8 mouse cellular contexts compared by ENCODE assay signal in genomic region chr1:171815545-171816439, GRCm38 (mm10). TPM values are rescaled to one million over a fixed set of nuclear protein-coding genes. Genes with fewer than 3 reads are reported as not detected.
A peak's percentile ranks its signal among the peaks of the same experiment; 100 is the strongest.
DNase-seq lines count a peak whose midpoint lies in the region; ATAC-seq lines count a peak whose summit lies in the region.

No protein-coding gene starts in this region.

- WGBS in heart, embryonic 11.5 days (ENCODE audit: insufficient replicate concordance): 14% methylated on average over 8 of the region's 8 CpGs
- WGBS in hindbrain, embryonic 11.5 days: 12% methylated on average over 8 of the region's 8 CpGs
- WGBS in midbrain, embryonic 14.5 days: 13% methylated on average over 8 of the region's 8 CpGs

- H3K4me2 ChIP-seq in heart, embryonic 11.5 days: no peak overlapping the region
- H3K4me2 ChIP-seq in hindbrain, embryonic 11.5 days (replicated peaks; ENCODE audit: low read depth, low read length): no peak overlapping the region
- H3K4me2 ChIP-seq in midbrain, embryonic 14.5 days (ENCODE audit: low read length): no peak overlapping the region

- intact Hi-C loops in left cerebral cortex, postnatal 14 days (cut with DNase I): loop anchor here (5.0 kb wide), 1 partner anchor 187 kb away; no protein-coding TSS in a partner anchor

- ATAC-seq in heart, embryonic 11.5 days (replicated peaks; ENCODE audit: insufficient number of reproducible peaks, low FRiP score, low TSS enrichment): no peak
- ATAC-seq in hindbrain, embryonic 11.5 days (ENCODE audit: low FRiP score): peak; percentile 93
- ATAC-seq in midbrain, embryonic 14.5 days (ENCODE audit: low FRiP score, low TSS enrichment): peak; percentile 83

- DNase-seq in heart, adult 18-20 months: peak; percentile 16 to 52
- peak; percentile 36 for DNase-seq in MN1 (ENCODE audit: low spot score)
- DNase-seq in embryo, embryonic 9.5 days (ENCODE audit: extremely low spot score): peak; percentile 69
- peak; percentile 74 for DNase-seq in hindbrain, embryonic 11.5 days (ENCODE audit: low spot score)
- DNase-seq in left cerebral cortex, postnatal 14 days (ENCODE audit: low spot score in 2 of 2): peak; percentile 67 to 83
- peak; percentile 89 for DNase-seq in midbrain, embryonic 14.5 days
- peak; percentile 31 for DNase-seq in yolk sac, embryonic 10.5 days (ENCODE audit: low spot score)

- H3K36me3 ChIP-seq in heart, embryonic 11.5 days (ENCODE audit: control insufficient read depth, insufficient read depth, low read length): no peaks in the 10 kb centered on the region
- H3K36me3 ChIP-seq in hindbrain, embryonic 11.5 days (ENCODE audit: control insufficient read depth, insufficient read depth, low read length): no peaks in the 10 kb centered on the region
- no peaks in the 10 kb centered on the region for H3K36me3 ChIP-seq in midbrain, embryonic 14.5 days (ENCODE audit: control insufficient read depth, insufficient read depth, low read length)

- no peaks in the 10 kb centered on the region for H3K4me1 ChIP-seq in heart, embryonic 11.5 days (ENCODE audit: control insufficient read depth, insufficient read depth, low read length)
- H3K4me1 ChIP-seq in hindbrain, embryonic 11.5 days (replicated peaks; ENCODE audit: control insufficient read depth, insufficient read depth, low read length): no peaks in the 10 kb centered on the region
- H3K4me1 ChIP-seq in midbrain, embryonic 14.5 days (ENCODE audit: control insufficient read depth, insufficient read depth, low read length): no peaks in the 10 kb centered on the region

- no peaks in the 10 kb centered on the region for H3K9me3 ChIP-seq in heart, embryonic 11.5 days (replicated peaks; ENCODE audit: control insufficient read depth, low read length)
- H3K9me3 ChIP-seq in hindbrain, embryonic 11.5 days (ENCODE audit: control insufficient read depth, low read length): no peaks in the 10 kb centered on the region
- H3K9me3 ChIP-seq in midbrain, embryonic 14.5 days (ENCODE audit: control insufficient read depth, low read length): no peaks in the 10 kb centered on the region

- H3K4me3 ChIP-seq in heart, embryonic 11.5 days (ENCODE audit: low read depth, low read length): no peak overlapping the region
- H3K4me3 ChIP-seq in hindbrain, embryonic 11.5 days (ENCODE audit: low read depth, low read length): no peak overlapping the region
- no peak overlapping the region for H3K4me3 ChIP-seq in midbrain, embryonic 14.5 days (replicated peaks; ENCODE audit: low read depth, low read length)

- H3K27me3 ChIP-seq in heart, embryonic 11.5 days (ENCODE audit: control insufficient read depth, insufficient read depth, low read length): no peaks in the 10 kb centered on the region
- H3K27me3 ChIP-seq in hindbrain, embryonic 11.5 days (ENCODE audit: control insufficient read depth, insufficient read depth, low read length): no peaks in the 10 kb centered on the region
- H3K27me3 ChIP-seq in midbrain, embryonic 14.5 days (ENCODE audit: control insufficient read depth, insufficient read depth, low read length): no peaks in the 10 kb centered on the region

- no peak overlapping the region for H3K9ac ChIP-seq in heart, embryonic 11.5 days (ENCODE audit: low read depth, low read length)
- H3K9ac ChIP-seq in hindbrain, embryonic 11.5 days (ENCODE audit: low read depth, low read length): no peak overlapping the region
- no peak overlapping the region for H3K9ac ChIP-seq in midbrain, embryonic 14.5 days (replicated peaks; ENCODE audit: low read length)

- no peak overlapping the region for H3K27ac ChIP-seq in heart, embryonic 11.5 days (ENCODE audit: low read depth, low read length)
- H3K27ac ChIP-seq in hindbrain, embryonic 11.5 days (ENCODE audit: low read depth, low read length): no peak overlapping the region
- H3K27ac ChIP-seq in midbrain, embryonic 14.5 days (replicated peaks; ENCODE audit: low read depth, low read length): no peak overlapping the region

RNA-seq across cellular contexts. Expression of gene Cd84, which starts 23.7 kb away (rescaled TPM):
- total RNA-seq in heart, adult 18-20 months (2021): 1 to 10 TPM; 1.5 to 2.5 TPM
- 0.86 and 1.2 TPM in 2 replicates for polyA plus RNA-seq in heart, embryonic 11.5 days (2014; fragmentation: Nextera tagmentation; extraction: Ambion mirVana)
- polyA plus RNA-seq in hindbrain, embryonic 11.5 days (2014; fragmentation: Nextera tagmentation; extraction: Ambion mirVana): 0.64 and 0.77 TPM in 2 replicates
- total RNA-seq in left cerebral cortex, postnatal 14 days (2021): 1 to 10 TPM; 1.8 to 2.0 TPM
- 0.51 and 1.2 TPM in 2 replicates for polyA plus RNA-seq in midbrain, embryonic 14.5 days (2014; fragmentation: Nextera tagmentation; extraction: Ambion mirVana)

RNA-seq across cellular contexts. Expression of gene Slamf1, which starts 48.9 kb away (rescaled TPM):
- under 1 TPM; 0.47 to 0.64 TPM for total RNA-seq in heart, adult 18-20 months (2021)
- 0.23 and 0.38 TPM in 2 replicates for polyA plus RNA-seq in heart, embryonic 11.5 days (2014; fragmentation: Nextera tagmentation; extraction: Ambion mirVana)
- 0.17 and 0.25 TPM in 2 replicates for polyA plus RNA-seq in hindbrain, embryonic 11.5 days (2014; fragmentation: Nextera tagmentation; extraction: Ambion mirVana)
- under 1 TPM; 0.63 to 0.68 TPM for total RNA-seq in left cerebral cortex, postnatal 14 days (2021)
- polyA plus RNA-seq in midbrain, embryonic 14.5 days (2014; fragmentation: Nextera tagmentation; extraction: Ambion mirVana): 0.05 and 0.15 TPM in 2 replicates

Comparison
In these comparisons a context has a peak if more than half of its experiments do, and no peak if none do; other contexts are left out.
1. DNase-seq: peak in every context shown above with its lines; median percentile 89 in midbrain, embryonic 14.5 days; 75 in left cerebral cortex, postnatal 14 days; 74 in hindbrain, embryonic 11.5 days; 69 in embryo, embryonic 9.5 days; 36 in MN1; 34 in heart, adult 18-20 months; 31 in yolk sac, embryonic 10.5 days.